Mouse (Mus musculus): ENCODE results near the gene Nkd1. TPM values are rescaled to one million over a fixed set of nuclear protein-coding genes. Genes with fewer than 3 reads are reported as not detected.

The Nkd1 gene
- polyA plus RNA-seq, 1 experiment from 2014 or later: 48.9 TPM

DNA sequence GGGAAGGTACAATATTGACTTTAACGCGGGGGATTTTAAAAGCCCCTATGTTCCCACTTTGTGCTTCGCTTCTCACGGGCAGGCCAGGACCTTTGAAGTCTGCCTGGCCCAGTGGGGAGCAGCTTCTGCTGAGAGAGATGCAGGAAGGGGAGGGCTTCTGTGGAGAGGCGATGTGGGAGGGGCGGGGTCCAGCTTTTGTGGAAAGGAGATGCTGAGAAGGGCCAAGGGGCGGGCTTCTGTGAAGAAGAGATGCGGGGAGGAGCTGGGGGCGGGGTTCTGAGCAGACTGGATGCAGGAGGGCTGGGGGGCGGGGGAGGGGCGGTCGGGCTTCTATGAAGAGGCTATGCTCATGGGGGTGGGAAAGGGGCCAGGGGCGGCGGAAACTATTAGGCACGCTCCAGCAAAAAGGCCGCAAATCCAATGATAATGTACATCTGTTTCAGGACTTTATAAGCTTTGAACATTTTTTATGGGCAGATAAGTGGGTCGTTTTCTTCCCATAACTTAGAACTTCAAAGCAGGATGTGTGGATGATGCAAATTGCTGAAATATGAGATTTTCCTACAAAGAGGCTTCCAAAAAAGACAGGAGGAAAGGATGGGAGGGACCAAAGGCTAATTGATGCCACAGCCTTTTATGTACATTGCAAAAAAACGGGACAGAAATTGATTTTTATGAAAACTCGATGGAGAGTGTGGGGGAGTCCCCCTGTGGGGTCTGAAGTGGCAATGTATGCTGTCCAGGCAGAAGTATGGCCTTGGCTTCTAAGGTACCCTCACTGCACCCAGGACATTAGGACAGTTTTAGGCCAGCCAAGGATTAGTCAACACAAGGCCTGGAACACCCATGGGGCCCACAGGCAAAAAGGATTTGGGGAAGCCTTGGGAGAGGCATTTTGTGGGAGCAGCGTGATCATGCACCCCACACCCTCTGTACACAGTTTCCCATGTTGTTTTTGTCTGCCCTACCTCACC lies 83.2 kb downstream of the Nkd1 start:
- H3K36me3 ChIP-seq: no peaks in the 10 kb centered on the region
- WGBS: 5% methylated on average over 20 of the region's 20 CpGs
- H3K9me3 ChIP-seq: no peaks in the 10 kb centered on the region
- peak overlapping the region; percentile 64 for H3K9ac ChIP-seq
- peak overlapping the region; percentile 52 for H3K27ac ChIP-seq (replicated peaks)
- H3K4me2 ChIP-seq: peak overlapping the region; percentile 62
- no peaks in the 10 kb centered on the region for H3K27me3 ChIP-seq
- ATAC-seq (ENCODE audit: low read depth): peak; percentile 87
- H3K4me3 ChIP-seq: peak overlapping the region; percentile 32
- H3K4me1 ChIP-seq (replicated peaks): peaks cover 27% of the 10 kb centered on the region

- Histone ChIP-seq H3K36me3 (no peaks in the 10 kb centered on the region), H3K27me3 (no peaks in the 10 kb centered on the region), H3K4me2 (no peak overlapping the region), H3K4me3 (no peak overlapping the region), H3K27ac (replicated peaks) (no peak overlapping the region), H3K9ac (no peak overlapping the region), H3K4me1 (replicated peaks) (peaks cover 27% of the 10 kb centered on the region), H3K9me3 (no peaks in the 10 kb centered on the region)
- 44% methylated on average over 13 of the region's 13 CpGs for WGBS
- ATAC-seq (ENCODE audit: low read depth): no peak
Measured at GRCm38 (mm10) chr8:88605361-88606040, 84.3 kb downstream of the Nkd1 start.

DNA sequence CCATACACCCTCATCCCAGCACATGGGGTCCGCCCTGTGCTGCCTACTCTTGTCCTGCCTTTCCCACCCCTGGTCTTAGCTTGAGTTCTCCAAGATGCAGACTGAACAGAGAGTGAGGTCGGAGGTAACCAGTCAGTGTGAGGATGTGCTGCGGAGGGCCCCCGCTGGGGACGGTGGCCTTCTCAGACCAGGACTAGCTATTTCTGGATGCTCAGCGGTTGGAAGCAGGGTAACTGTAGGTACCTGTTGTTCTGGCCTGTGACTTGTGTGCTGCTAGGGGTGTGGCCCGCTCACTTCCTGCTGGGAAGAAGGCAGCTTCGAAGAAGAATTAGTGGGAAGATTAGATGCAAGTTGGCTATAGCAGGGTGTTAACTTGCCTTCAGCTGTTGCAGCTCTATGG lies 87.9 kb downstream of the Nkd1 start:
- H3K27me3 ChIP-seq: no peaks in the 10 kb centered on the region
- WGBS: 77% methylated on average over 8 of the region's 8 CpGs
- no peak for ATAC-seq (ENCODE audit: low read depth)
- H3K9me3 ChIP-seq: no peaks in the 10 kb centered on the region
- H3K36me3 ChIP-seq: no peaks in the 10 kb centered on the region
- H3K4me3 ChIP-seq: no peak overlapping the region
- no peak overlapping the region for H3K9ac ChIP-seq
- no peak overlapping the region for H3K4me2 ChIP-seq
- H3K4me1 ChIP-seq (replicated peaks): peaks cover 16% of the 10 kb centered on the region
- no peak overlapping the region for H3K27ac ChIP-seq (replicated peaks)

DNA sequence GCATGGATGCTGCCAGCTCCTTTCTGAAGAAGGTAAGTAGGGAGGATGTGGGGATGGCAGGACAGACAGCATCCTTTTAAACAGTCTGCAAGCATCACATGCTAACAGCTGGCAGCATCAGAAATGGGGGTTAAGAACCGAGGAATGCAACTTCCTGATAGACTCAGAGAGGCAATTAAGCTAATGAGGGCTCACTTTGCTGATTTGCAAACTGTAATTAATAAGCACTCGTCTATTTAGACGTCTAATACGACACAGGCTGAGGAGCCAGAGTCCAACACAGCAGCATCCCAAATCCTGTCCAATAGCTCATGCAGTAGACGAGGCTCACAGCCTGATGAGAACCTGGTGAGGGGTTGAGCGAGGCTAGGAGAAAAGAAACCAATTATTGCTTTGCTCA lies 89.1 kb downstream of the Nkd1 start:
- no peak overlapping the region for H3K9ac ChIP-seq
- ATAC-seq (ENCODE audit: low read depth): no peak
- peaks cover 4% of the 10 kb centered on the region for H3K4me1 ChIP-seq (replicated peaks)
- no peaks in the 10 kb centered on the region for H3K9me3 ChIP-seq
- no peak overlapping the region for H3K4me3 ChIP-seq
- no peak overlapping the region for H3K27ac ChIP-seq (replicated peaks)
- no peak overlapping the region for H3K4me2 ChIP-seq
- 63% methylated on average over 6 of the region's 6 CpGs for WGBS
- H3K36me3 ChIP-seq: no peaks in the 10 kb centered on the region
- H3K27me3 ChIP-seq: no peaks in the 10 kb centered on the region

DNA sequence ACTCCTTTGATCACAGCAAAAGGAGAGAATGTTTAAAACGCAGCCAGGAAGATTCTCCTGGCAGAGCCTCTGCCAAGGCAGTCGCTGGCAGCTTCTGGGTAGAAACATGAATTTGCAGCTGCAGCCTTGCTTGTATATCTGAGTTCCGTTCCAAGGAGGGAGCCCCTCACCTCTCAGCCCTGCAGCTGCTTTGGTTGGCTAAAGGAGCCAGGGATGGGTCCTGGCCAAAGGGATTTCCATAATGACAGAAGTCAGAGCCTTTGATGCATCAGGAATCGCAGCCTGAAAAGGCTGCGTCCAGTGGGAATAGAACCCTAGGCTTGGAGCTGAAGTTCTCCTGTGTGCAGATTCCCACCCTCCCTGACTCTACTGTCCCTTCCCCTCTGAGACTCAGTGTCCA lies 93.8 kb downstream of the Nkd1 start:
- no peaks in the 10 kb centered on the region for H3K4me1 ChIP-seq (replicated peaks)
- no peaks in the 10 kb centered on the region for H3K9me3 ChIP-seq
- H3K27ac ChIP-seq (replicated peaks): no peak overlapping the region
- H3K4me3 ChIP-seq: no peak overlapping the region
- WGBS: 72% methylated on average over 5 of the region's 5 CpGs
- H3K27me3 ChIP-seq: no peaks in the 10 kb centered on the region; the same call in 1 of the 2 replicates
- H3K9ac ChIP-seq: no peak overlapping the region
- no peak overlapping the region for H3K4me2 ChIP-seq
- no peak for ATAC-seq (ENCODE audit: low read depth)
- H3K36me3 ChIP-seq: no peaks in the 10 kb centered on the region

DNA sequence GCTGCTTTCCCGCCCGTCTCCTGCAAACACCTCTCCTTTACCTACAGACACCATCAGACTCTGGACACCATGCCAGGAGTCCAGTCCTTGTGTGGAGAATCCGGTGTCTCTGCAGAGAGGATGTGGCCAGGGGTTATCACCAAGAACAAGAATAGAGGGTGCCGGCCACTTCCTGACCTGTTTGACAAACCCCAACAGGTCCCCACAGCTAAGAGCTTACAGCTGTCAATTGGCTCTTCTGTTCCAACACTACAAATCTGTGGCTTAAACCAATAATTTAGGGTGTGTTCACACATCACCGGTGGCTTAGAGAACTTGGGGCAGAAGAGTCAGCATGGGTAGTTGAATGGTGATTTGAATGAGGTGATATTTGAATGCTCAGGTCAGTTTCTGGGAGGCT lies 97.5 kb downstream of the Nkd1 start:
- 83% methylated on average over 5 of the region's 5 CpGs for WGBS
- no peak overlapping the region for H3K9ac ChIP-seq
- H3K27me3 ChIP-seq: peaks cover 10% of the 10 kb centered on the region
- H3K36me3 ChIP-seq: no peaks in the 10 kb centered on the region
- H3K4me2 ChIP-seq: no peak overlapping the region
- no peak overlapping the region for H3K4me3 ChIP-seq
- no peak for ATAC-seq (ENCODE audit: low read depth)
- H3K4me1 ChIP-seq (replicated peaks): no peaks in the 10 kb centered on the region
- H3K27ac ChIP-seq (replicated peaks): no peak overlapping the region
- H3K9me3 ChIP-seq: no peaks in the 10 kb centered on the region

- H3K36me3 ChIP-seq: no peaks in the 10 kb centered on the region
- 72% methylated on average over 3 of the region's 3 CpGs for WGBS
- no peak overlapping the region for H3K4me2 ChIP-seq
- ATAC-seq (ENCODE audit: low read depth): no peak
- H3K4me3 ChIP-seq: no peak overlapping the region
- no peak overlapping the region for H3K9ac ChIP-seq
- H3K27me3 ChIP-seq: peaks cover 10% of the 10 kb centered on the region
- no peak overlapping the region for H3K27ac ChIP-seq (replicated peaks)
- H3K9me3 ChIP-seq: no peaks in the 10 kb centered on the region
- H3K4me1 ChIP-seq (replicated peaks): no peaks in the 10 kb centered on the region
Measured at GRCm38 (mm10) chr8:88619513-88619912, 98.4 kb downstream of the Nkd1 start.

DNA sequence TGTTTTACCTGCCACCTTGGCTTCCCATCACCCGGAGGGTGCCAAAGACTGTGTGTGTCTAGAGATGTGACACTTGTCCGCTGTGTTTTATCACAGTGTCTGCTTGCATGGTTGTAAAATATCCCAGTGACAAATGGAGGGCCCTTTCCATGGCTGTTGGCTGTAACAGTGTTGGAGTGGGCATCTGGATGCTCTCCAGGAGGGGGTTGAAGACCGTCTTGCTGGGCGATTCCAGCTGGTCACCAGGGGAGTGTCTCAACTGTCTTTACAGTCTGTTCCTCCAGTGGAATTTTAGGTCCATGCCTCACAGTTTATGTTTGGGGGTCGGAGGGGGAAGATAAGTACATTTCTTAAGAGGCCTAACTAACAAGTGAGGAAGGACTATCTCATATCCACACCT lies 99.8 kb downstream of the Nkd1 start:
- H3K4me3 ChIP-seq: no peak overlapping the region
- no peak overlapping the region for H3K9ac ChIP-seq
- no peaks in the 10 kb centered on the region for H3K4me1 ChIP-seq (replicated peaks)
- H3K27ac ChIP-seq (replicated peaks): no peak overlapping the region
- peaks cover 21% of the 10 kb centered on the region for H3K27me3 ChIP-seq
- no peaks in the 10 kb centered on the region for H3K9me3 ChIP-seq
- H3K4me2 ChIP-seq: no peak overlapping the region
- H3K36me3 ChIP-seq: no peaks in the 10 kb centered on the region
- ATAC-seq (ENCODE audit: low read depth): no peak
- 62% methylated on average over 5 of the region's 5 CpGs for WGBS

DNA sequence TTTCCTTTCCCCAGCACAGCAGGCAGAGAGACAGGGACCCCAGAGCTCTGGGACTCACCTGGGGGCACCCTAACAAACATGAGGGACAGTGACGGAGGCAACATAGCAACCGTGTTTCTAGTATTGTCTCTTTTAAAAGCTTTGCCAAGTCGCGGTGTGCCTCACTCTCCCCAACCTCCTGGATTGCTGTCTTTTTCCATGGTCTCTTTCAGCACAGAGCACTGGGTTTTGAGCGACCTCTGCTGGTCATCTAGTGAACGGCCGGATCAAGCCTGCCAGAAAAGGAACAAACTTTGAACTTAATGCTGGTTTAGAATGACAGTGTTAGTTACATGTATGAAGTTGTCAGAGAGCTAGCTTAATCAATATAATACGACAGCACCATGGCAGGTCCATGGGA lies 100.3 kb downstream of the Nkd1 start:
- Histone ChIP-seq H3K27ac (replicated peaks) (no peak overlapping the region), H3K36me3 (no peaks in the 10 kb centered on the region), H3K4me3 (no peak overlapping the region), H3K4me2 (no peak overlapping the region), H3K9ac (no peak overlapping the region), H3K4me1 (replicated peaks) (no peaks in the 10 kb centered on the region), H3K9me3 (no peaks in the 10 kb centered on the region), H3K27me3 (peaks cover 26% of the 10 kb centered on the region)
- no peak for ATAC-seq (ENCODE audit: low read depth)
- 2% methylated on average over 8 of the region's 8 CpGs for WGBS

GRCm38 (mm10) chr8:88623351-88623750 lies 102.2 kb downstream of the Nkd1 start:
- Histone ChIP-seq H3K9ac (no peak overlapping the region), H3K27ac (replicated peaks) (no peak overlapping the region), H3K36me3 (no peaks in the 10 kb centered on the region), H3K9me3 (no peaks in the 10 kb centered on the region), H3K27me3 (peaks cover 33% of the 10 kb centered on the region), H3K4me1 (replicated peaks) (peaks cover 8% of the 10 kb centered on the region), H3K4me3 (no peak overlapping the region), H3K4me2 (no peak overlapping the region)
- ATAC-seq (ENCODE audit: low read depth): no peak
- 56% methylated on average over 3 of the region's 3 CpGs for WGBS

GRCm38 (mm10) chr8:88624276-88624675 lies 103.1 kb downstream of the Nkd1 start:
- Histone ChIP-seq H3K27me3 (peaks cover 40% of the 10 kb centered on the region), H3K27ac (replicated peaks) (no peak overlapping the region), H3K4me3 (no peak overlapping the region), H3K9me3 (no peaks in the 10 kb centered on the region), H3K4me2 (no peak overlapping the region), H3K9ac (no peak overlapping the region), H3K36me3 (no peaks in the 10 kb centered on the region), H3K4me1 (replicated peaks) (peaks cover 10% of the 10 kb centered on the region)
- no peak for ATAC-seq (ENCODE audit: low read depth)
- WGBS: 78% methylated on average over 3 of the region's 3 CpGs

GRCm38 (mm10) chr8:88626433-88626832 lies 105.3 kb downstream of the Nkd1 start:
- ATAC-seq (ENCODE audit: low read depth): no peak

More at GRCm38 (mm10) chr8:88626433-88626832, 105.3 kb downstream of the Nkd1 start:
- H3K4me3 ChIP-seq: no peak overlapping the region
- H3K27me3 ChIP-seq: peaks cover 30% of the 10 kb centered on the region
- no peak overlapping the region for H3K9ac ChIP-seq
- WGBS: 72% methylated on average over 3 of the region's 3 CpGs
- no peak overlapping the region for H3K4me2 ChIP-seq
- H3K36me3 ChIP-seq: no peaks in the 10 kb centered on the region
- H3K9me3 ChIP-seq: no peaks in the 10 kb centered on the region
- H3K4me1 ChIP-seq (replicated peaks): peaks cover 10% of the 10 kb centered on the region
- H3K27ac ChIP-seq (replicated peaks): peak overlapping the region; percentile 79; the same call in 1 of the 2 replicates
